Mouse (Mus musculus) neural tube, embryonic 14.5 days (tissue): ENCODE measurements around the gene Slc4a8. TPM values are rescaled to one million over a fixed set of nuclear protein-coding genes. Genes with fewer than 3 reads are reported as not detected.
"Not testable (repeated sequence)": the region's sequence is repeated elsewhere in the genome, so short reads cannot be mapped to it uniquely, and the experiment has no call there.

Experiments
- ATAC-seq: fragments of 200-750 bp; cut with Nextera tagmentation; 2 replicates; pipeline ENCODE4 v1.8.0; 2017; ENCODE audit warnings: low read depth, mild to moderate bottlenecking, moderate TSS enrichment, moderate library complexity
- H3K27ac ChIP-seq: fragments of 300-500 bp; sonication (generic); 2 replicates; pipeline ENCODE4 v1.5.1; 2014; ENCODE audit warnings: low read depth, mild to moderate bottlenecking, control low read depth, low read length, moderate library complexity, mixed read lengths
- H3K27me3 ChIP-seq: fragments of 300-500 bp; sonication (generic); 2 replicates; pipeline ENCODE4 v1.6.1; 2014; ENCODE audit warnings: low read length; ENCODE audit not compliant: control insufficient read depth, insufficient read depth
- H3K36me3 ChIP-seq: fragments of 300-500 bp; sonication (generic); 2 replicates; pipeline ENCODE4 v1.6.1; 2014; ENCODE audit warnings: low read length, mixed read lengths; ENCODE audit not compliant: control insufficient read depth, insufficient read depth
- H3K4me1 ChIP-seq: fragments of 300-500 bp; sonication (generic); 2 replicates; pipeline ENCODE4 v1.6.1; 2014; ENCODE audit warnings: low read length; ENCODE audit not compliant: control insufficient read depth, insufficient read depth
- H3K4me2 ChIP-seq: fragments of 300-500 bp; sonication (generic); 2 replicates; pipeline ENCODE4 v1.6.1; 2014; ENCODE audit warnings: mild to moderate bottlenecking, low read depth, low read length, control low read depth
- H3K4me3 ChIP-seq: fragments of 300-500 bp; sonication (generic); 2 replicates; pipeline ENCODE4 v1.5.1; 2014; ENCODE audit warnings: low read depth, low read length, control low read depth, mixed read lengths
- H3K9ac ChIP-seq: fragments of 300-500 bp; sonication (generic); replicated peaks from 2 replicates; pipeline ENCODE4 v1.6.1; 2014; ENCODE audit warnings: low read depth, mild to moderate bottlenecking, control low read depth, low read length, mixed read lengths
- H3K9me3 ChIP-seq: fragments of 300-500 bp; sonication (generic); 2 replicates; pipeline ENCODE4 v1.6.1; 2016; ENCODE audit warnings: low read length; ENCODE audit not compliant: control insufficient read depth
- WGBS: fragments of 180-500 bp; shearing (Covaris S2); extraction: QIAGEN DNeasy Blood & Tissue Kit; methylation state at CpG from one replicate; pipeline ENCODE4 v1.1.7; 2014; 5-methylcytosine and 5-hydroxymethylcytosine counted together
- polyA plus RNA-seq: library from polyadenylated mRNA; unstranded; fragments of >200 nt; fragmentation: Nextera tagmentation; extraction: Ambion mirVana; gene quantifications from 2 replicates; pipeline ENCODE4 v1.2.1, GENCODE M21; 2014

Gene Slc4a8
- polyA plus RNA-seq, 1 experiment from 2014 or later, result 30.5 TPM

DNA sequence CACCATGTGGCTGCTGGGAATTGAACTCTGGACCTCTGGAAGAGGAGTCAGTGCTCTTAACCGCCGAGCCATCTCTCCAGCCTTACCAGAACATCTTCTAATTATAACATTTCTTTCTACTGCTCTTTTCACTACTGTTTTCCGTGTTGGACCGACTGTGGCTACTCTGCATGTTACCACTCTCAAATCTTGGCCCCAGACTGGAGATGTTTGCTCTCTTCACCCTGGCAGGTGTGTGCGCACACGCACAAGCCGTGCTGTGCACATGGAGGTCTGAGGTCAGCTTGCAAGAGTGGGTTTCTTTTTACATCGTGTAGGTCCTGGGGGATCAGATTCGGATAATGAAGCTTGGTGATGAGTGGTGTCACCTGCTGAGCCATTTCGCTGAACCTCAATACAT, 2.3 kb upstream of the Slc4a8 start:
- 92% methylated on average over 10 of the region's 10 CpGs for WGBS
- no peaks in the 10 kb centered on the region for H3K27me3 ChIP-seq
- ATAC-seq, result no peak
- no peak overlapping the region for H3K9ac ChIP-seq
- peaks cover 17% of the 10 kb centered on the region for H3K4me1 ChIP-seq
- H3K9me3 ChIP-seq, result no peaks in the 10 kb centered on the region
- no peak overlapping the region for H3K27ac ChIP-seq
- H3K4me2 ChIP-seq, result no peak overlapping the region
- H3K36me3 ChIP-seq, result no peaks in the 10 kb centered on the region
- H3K4me3 ChIP-seq, result no peak overlapping the region

GRCm38 (mm10) chr15:100761036-100761418, 520 bp upstream of the Slc4a8 start:
- Histone ChIP-seq H3K9me3 (no peaks in the 10 kb centered on the region), H3K27me3 (no peaks in the 10 kb centered on the region), H3K4me1 (peaks cover 15% of the 10 kb centered on the region), H3K9ac (0 out of 2 replicates have a peak overlapping the region, but pooled peaks have one; percentile 82), H3K27ac (peak overlapping the region; percentile 86), H3K36me3 (no peaks in the 10 kb centered on the region; the same call in 1 of the 2 replicates), H3K4me3 (peak overlapping the region; percentile 81), H3K4me2 (peak overlapping the region; percentile 70)
- ATAC-seq, result peak; percentile 36; the same call in 1 of the 2 replicates
- 8% methylated on average over 9 of the region's 9 CpGs for WGBS

GRCm38 (mm10) chr15:100762649-100763048, 1.1 kb downstream of the Slc4a8 start:
- H3K9ac ChIP-seq, result peak overlapping the region; percentile 82
- WGBS, result 47% methylated on average over 8 of the region's 8 CpGs
- H3K27ac ChIP-seq, result peak overlapping the region; percentile 86
- no peaks in the 10 kb centered on the region for H3K9me3 ChIP-seq
- H3K4me1 ChIP-seq, result peaks cover 15% of the 10 kb centered on the region
- H3K4me2 ChIP-seq, result peak overlapping the region; percentile 70
- no peaks in the 10 kb centered on the region for H3K27me3 ChIP-seq
- H3K4me3 ChIP-seq, result peak overlapping the region; percentile 81
- ATAC-seq, result no peak
- no peaks in the 10 kb centered on the region; the same call in 1 of the 2 replicates for H3K36me3 ChIP-seq

DNA sequence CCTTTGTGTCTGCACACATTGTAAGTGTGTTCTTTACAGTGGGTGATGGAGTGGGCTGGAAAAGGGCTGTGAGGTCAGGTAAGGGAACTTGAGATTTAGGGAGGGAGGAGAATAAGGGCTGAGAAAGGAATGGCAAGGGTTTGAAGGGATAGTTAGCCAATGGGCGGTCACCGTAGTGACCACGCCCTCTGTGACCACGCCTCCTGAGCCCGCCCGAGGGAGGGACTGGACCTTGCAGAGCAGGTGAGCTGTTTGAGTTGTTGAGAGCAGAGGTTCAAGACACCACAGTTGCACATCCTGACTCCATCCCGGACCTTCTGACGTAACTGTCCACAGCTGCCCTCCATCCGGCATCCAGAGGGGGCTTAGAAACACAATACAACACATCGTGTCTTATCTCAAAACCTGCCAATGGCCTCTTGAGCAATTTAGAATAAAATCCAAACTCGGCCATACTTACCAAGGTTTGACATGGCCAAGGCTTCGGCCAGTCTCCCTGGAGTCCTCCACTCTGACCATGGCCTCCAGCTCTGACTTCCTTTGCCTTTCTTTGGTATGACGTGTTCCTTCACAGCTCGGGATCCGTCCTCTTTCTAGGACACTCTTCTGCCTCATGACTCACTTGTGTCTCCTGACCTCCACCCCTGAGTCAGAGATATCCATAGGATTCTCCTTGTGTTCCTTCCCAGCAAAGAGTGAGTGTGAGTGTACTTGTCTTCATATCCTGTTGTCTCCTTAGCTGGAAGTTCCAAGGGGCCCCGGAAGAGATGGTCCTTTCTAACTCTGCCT, 2.8 kb downstream of the Slc4a8 start:
- ATAC-seq, result no peak
- Histone ChIP-seq H3K4me3 (no peak overlapping the region), H3K9me3 (no peaks in the 10 kb centered on the region), H3K27ac (no peak overlapping the region), H3K27me3 (no peaks in the 10 kb centered on the region), H3K9ac (no peak overlapping the region), H3K4me1 (peaks cover 15% of the 10 kb centered on the region), H3K36me3 (peaks cover 2% of the 10 kb centered on the region; the same call in 1 of the 2 replicates), H3K4me2 (no peak overlapping the region)
- WGBS, result 84% methylated on average over 16 of the region's 16 CpGs

GRCm38 (mm10) chr15:100766826-100767225, 5.3 kb downstream of the Slc4a8 start:
- H3K9ac ChIP-seq, result no peak overlapping the region
- H3K9me3 ChIP-seq, result no peaks in the 10 kb centered on the region
- no peak overlapping the region for H3K27ac ChIP-seq
- H3K4me2 ChIP-seq, result no peak overlapping the region
- peaks cover 2% of the 10 kb centered on the region; the same call in 1 of the 2 replicates for H3K36me3 ChIP-seq
- WGBS, result 84% methylated on average over 9 of the region's 9 CpGs
- peaks cover 13% of the 10 kb centered on the region for H3K4me1 ChIP-seq
- no peaks in the 10 kb centered on the region for H3K27me3 ChIP-seq
- no peak for ATAC-seq
- H3K4me3 ChIP-seq, result no peak overlapping the region

- no peak overlapping the region for H3K4me3 ChIP-seq
- ATAC-seq, result no peak
- no peaks in the 10 kb centered on the region for H3K27me3 ChIP-seq
- H3K9ac ChIP-seq, result no peak overlapping the region
- H3K27ac ChIP-seq, result no peak overlapping the region
- no peak overlapping the region for H3K4me2 ChIP-seq
- H3K9me3 ChIP-seq, result no peaks in the 10 kb centered on the region
- H3K4me1 ChIP-seq, result peaks cover 12% of the 10 kb centered on the region
- H3K36me3 ChIP-seq, result peaks cover 6% of the 10 kb centered on the region; the same call in 1 of the 2 replicates
- 90% methylated on average over 13 of the region's 13 CpGs for WGBS
These were observed 6.3 kb downstream of the Slc4a8 start for GRCm38 (mm10) chr15:100767851-100768250.

DNA sequence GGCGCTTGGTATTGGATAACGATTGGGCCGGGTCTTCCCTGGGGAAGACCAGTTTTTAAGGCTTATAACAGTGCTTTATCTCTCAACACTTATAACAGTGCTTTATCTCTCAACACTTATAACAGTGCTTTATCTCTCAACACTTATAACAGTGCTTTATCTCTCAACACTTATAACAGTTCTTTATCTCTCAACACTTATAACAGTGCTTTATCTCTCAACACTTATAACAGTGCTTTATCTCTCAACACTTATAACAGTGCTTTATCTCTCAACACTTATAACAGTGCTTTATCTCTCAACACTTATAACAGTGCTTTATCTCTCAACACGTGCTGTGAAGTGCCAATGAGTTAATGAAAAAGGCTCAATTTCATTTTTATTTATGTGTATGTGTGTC, 7.5 kb downstream of the Slc4a8 start:
- ATAC-seq, H3K36me3 ChIP-seq: not testable (repeated sequence)
- 94% methylated on average over 4 of the region's 4 CpGs for WGBS

DNA sequence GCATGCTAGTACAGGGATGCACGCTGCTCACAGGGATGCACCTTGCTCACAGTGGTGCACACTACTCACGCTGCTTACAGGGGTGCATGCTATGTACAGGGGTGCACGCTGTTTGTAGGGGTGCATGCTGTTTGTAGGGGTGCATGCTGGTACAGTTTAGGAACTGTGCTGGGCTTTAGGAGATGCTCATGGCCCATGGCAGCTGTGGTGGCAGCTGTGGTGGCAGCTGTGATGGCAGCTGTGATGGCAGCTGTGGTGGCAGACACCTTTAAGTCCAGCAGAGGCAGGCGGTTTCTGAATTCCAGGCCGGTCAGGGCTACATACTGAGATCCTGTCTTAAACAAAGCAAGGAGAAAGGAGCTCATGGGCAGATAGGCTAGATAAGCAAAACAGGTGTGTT, 8.8 kb downstream of the Slc4a8 start:
- Histone ChIP-seq H3K36me3 (peaks cover 6% of the 10 kb centered on the region; the same call in 1 of the 2 replicates), H3K9ac (no peak overlapping the region), H3K9me3 (no peaks in the 10 kb centered on the region), H3K27ac (no peak overlapping the region), H3K4me3 (no peak overlapping the region), H3K4me1 (no peaks in the 10 kb centered on the region), H3K4me2 (no peak overlapping the region), H3K27me3 (no peaks in the 10 kb centered on the region)
- no peak for ATAC-seq
- 94% methylated on average over 5 of the region's 5 CpGs for WGBS

More for the DNA sequence above, 7.5 kb downstream of the Slc4a8 start:
- not testable (repeated sequence) for H3K4me3 ChIP-seq, H3K4me1 ChIP-seq, H3K27ac ChIP-seq, H3K27me3 ChIP-seq, H3K9me3 ChIP-seq, H3K4me2 ChIP-seq, H3K9ac ChIP-seq

- Histone ChIP-seq H3K9me3 (no peaks in the 10 kb centered on the region), H3K27ac (no peak overlapping the region), H3K4me1 (peaks cover 9% of the 10 kb centered on the region), H3K36me3 (0 out of 2 replicates have a peak, but pooled peaks cover 6% of the 10 kb centered on the region), H3K27me3 (no peaks in the 10 kb centered on the region), H3K4me2 (no peak overlapping the region), H3K4me3 (no peak overlapping the region), H3K9ac (no peak overlapping the region)
- WGBS, result 94% methylated on average over 4 of the region's 4 CpGs
- no peak for ATAC-seq
These were observed 11.1 kb downstream of the Slc4a8 start for GRCm38 (mm10) chr15:100772685-100773084.
